Mouse (Mus musculus) embryonic facial prominence, embryonic 14.5 days (tissue): ENCODE results near the gene Oca2. TPM values are rescaled to one million over a fixed set of nuclear protein-coding genes. Genes with fewer than 3 reads are reported as not detected.

ENCODE experiments used
- ATAC-seq: fragments of 200-750 bp; cut with Nextera tagmentation; 2 replicates; pipeline ENCODE4 v1.8.0; 2017; ENCODE audit warnings: low read depth, moderate number of reproducible peaks, moderate TSS enrichment
- DNase-seq: peaks from one replicate; pipeline ENCODE4 v3.0.0-alpha.2; 2015; ENCODE audit warnings: low spot score
- H3K27ac ChIP-seq: fragments of 300-500 bp; sonication (generic); replicated peaks from 2 replicates; pipeline ENCODE4 v1.5.1; 2014; ENCODE audit warnings: low read depth, mild to moderate bottlenecking, low read length, moderate library complexity
- H3K27me3 ChIP-seq: fragments of 300-500 bp; sonication (generic); replicated peaks from 2 replicates; pipeline ENCODE4 v1.6.1; 2014; ENCODE audit warnings: low read length; ENCODE audit not compliant: control insufficient read depth, insufficient read depth
- H3K36me3 ChIP-seq: fragments of 300-500 bp; sonication (generic); 2 replicates; pipeline ENCODE4 v1.6.1; 2014; ENCODE audit warnings: low read length, mixed read lengths; ENCODE audit not compliant: control insufficient read depth, insufficient read depth
- H3K4me1 ChIP-seq: fragments of 300-500 bp; sonication (generic); 2 replicates; pipeline ENCODE4 v1.6.1; 2014; ENCODE audit warnings: antibody characterized with exemption, low read length; ENCODE audit not compliant: control insufficient read depth, insufficient read depth
- H3K4me2 ChIP-seq: fragments of 300-500 bp; sonication (generic); 2 replicates; pipeline ENCODE4 v1.6.1; 2014; ENCODE audit warnings: low read depth, mild to moderate bottlenecking, low read length, moderate library complexity, mixed read lengths
- H3K4me3 ChIP-seq: fragments of 300-500 bp; sonication (generic); 2 replicates; pipeline ENCODE4 v1.5.1; 2014; ENCODE audit warnings: low read depth, mild to moderate bottlenecking, low read length
- H3K9ac ChIP-seq: fragments of 300-500 bp; sonication (generic); 2 replicates; pipeline ENCODE4 v1.6.1; 2014; ENCODE audit warnings: low read depth, mild to moderate bottlenecking, low read length, moderate library complexity, mixed read lengths
- H3K9me3 ChIP-seq: fragments of 300-500 bp; sonication (generic); 2 replicates; pipeline ENCODE4 v1.6.1; 2016; ENCODE audit warnings: low read length; ENCODE audit not compliant: control insufficient read depth
- WGBS: fragments of 180-500 bp; shearing (Covaris S2); extraction: QIAGEN DNeasy Blood & Tissue Kit; methylation state at CpG from one replicate; pipeline ENCODE4 v1.1.7; 2014; 5-methylcytosine and 5-hydroxymethylcytosine counted together
- polyA plus RNA-seq: library from polyadenylated mRNA; unstranded; fragments of >200 nt; fragmentation: Nextera tagmentation; extraction: Ambion mirVana; gene quantifications from 2 replicates; pipeline ENCODE4 v1.2.1, GENCODE M21; 2014

Gene Oca2
- polyA plus RNA-seq = 0.21 and 0.33 TPM in 2 replicates

DNA sequence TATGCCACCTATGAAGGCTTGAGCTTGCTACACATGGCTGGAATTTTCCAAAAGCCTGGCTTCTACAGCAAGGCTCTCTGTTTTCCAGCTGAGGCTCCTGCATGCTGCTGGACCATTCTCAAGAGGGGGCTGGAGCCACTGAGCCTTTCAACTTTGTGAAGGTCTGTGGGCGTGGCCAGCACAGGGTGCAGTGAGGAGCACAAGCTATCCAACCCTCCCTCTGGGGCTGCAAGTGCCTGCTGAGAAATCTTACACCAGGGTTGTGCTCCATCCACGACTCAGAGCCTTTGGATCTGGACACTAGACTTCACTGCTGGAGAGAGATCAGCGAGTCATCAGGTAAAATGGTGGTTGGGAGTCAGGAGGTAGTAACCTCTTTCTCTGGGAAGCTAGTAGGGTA is at the start of gene Oca2:
Gene Oca2 (plus strand): TSS at position 218 of the 400 bp plus-strand sequence.
- Histone ChIP-seq H3K4me1 (no peaks in the 10 kb centered on the region), H3K36me3 (no peaks in the 10 kb centered on the region), H3K27ac (no peak within 1 kb of the TSS), H3K9ac (no peak within 1 kb of the TSS), H3K27me3 (no peaks in the 10 kb centered on the region), H3K4me3 (no peak within 1 kb of the TSS), H3K4me2 (no peak within 1 kb of the TSS), H3K9me3 (no peaks in the 10 kb centered on the region)
- ATAC-seq (no peak; the same call in 1 of the 2 replicates), DNase-seq (peak; percentile 30)
- WGBS = 36% methylated on average over 3 of the region's 3 CpGs

DNA sequence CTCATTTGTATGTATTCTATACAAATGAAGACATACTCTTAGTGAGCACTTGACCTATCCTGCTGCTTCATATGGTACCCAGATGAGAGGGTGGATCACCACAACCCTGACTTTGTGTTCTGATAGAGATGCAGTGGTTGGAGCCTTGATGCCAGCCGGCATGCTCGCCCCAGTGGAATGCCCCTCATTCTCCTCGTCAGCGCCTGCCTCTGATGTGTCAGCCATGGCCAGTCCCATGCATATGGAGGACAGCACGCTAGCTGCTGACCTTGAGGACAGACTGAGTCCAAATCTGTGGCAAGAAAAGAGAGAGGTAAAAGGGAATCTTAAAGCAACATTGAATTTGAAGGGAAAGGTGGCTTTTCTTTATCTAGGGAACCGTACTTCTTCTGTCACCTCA is 48.5 kb upstream of the Oca2 start:
- ATAC-seq (no peak), DNase-seq (no peak)
- H3K4me3 ChIP-seq = no peak overlapping the region
- 88% methylated on average over 6 of the region's 6 CpGs for WGBS
- H3K4me1 ChIP-seq = no peaks in the 10 kb centered on the region
- peaks cover 70% of the 10 kb centered on the region for H3K36me3 ChIP-seq
- H3K27ac ChIP-seq = no peak overlapping the region
- H3K9ac ChIP-seq = no peak overlapping the region
- H3K4me2 ChIP-seq = no peak overlapping the region
- H3K27me3 ChIP-seq = no peaks in the 10 kb centered on the region
- H3K9me3 ChIP-seq = no peaks in the 10 kb centered on the region

DNA sequence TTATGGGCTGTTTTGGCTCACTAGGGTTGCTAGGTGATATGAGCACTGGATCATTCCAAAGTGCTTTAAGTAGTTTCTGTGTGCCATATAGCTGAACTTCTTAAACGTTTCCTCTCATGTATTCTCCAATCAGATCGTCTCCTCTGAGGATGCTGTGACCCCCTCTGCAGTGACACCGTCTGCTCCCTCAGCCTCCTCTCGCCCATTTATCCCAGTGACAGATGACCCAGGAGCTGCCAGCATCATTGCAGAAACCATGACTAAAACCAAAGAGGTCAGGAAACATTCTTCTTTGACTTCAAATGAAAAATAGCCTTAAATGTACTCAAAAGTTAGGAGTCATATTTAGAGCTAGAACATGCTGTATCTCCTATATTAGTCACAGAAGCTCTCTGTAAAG is 47.9 kb upstream of the Oca2 start:
- ATAC-seq = no peak
- H3K4me3 ChIP-seq = no peak overlapping the region
- DNase-seq = no peak
- H3K27ac ChIP-seq = no peak overlapping the region
- no peaks in the 10 kb centered on the region for H3K4me1 ChIP-seq
- no peak overlapping the region for H3K4me2 ChIP-seq
- H3K36me3 ChIP-seq = peaks cover 75% of the 10 kb centered on the region
- H3K9ac ChIP-seq = no peak overlapping the region
- WGBS = 78% methylated on average over 4 of the region's 4 CpGs
- no peaks in the 10 kb centered on the region for H3K9me3 ChIP-seq
- H3K27me3 ChIP-seq = no peaks in the 10 kb centered on the region

DNA sequence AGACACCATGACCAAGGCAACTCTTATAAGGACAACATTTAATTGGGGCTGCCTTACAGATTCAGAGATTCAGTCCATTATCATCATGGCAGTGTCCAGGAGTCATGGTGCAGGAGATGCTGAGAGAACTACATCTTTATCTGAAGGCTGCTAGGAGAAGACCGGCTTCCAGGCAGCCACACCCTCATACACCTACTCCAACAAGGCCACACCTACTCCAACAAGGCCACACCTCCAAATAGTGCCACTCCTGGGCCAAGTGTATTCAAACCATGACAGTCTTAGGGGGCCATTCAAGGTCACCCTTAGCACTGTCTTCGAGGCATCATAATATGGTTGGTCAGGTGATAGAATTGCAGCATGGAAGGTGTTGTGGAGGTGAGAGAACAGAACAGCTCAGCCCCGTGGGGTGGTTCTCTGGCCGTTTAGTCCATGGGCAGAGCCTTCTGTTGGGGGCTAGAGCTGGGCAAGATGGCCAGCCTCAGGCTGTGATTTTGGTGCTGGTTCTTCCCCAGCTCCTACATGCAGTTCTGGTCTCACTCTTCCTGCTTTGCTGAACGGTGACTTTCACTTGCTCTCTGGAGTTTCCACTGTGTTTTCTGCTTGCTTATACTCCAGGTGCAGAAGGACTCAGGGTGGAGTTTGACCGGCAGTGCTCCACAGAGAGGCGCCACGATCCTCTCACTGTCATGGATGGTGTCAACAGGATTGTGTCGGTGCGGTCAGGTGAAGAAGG is 37.9 kb upstream of the Oca2 start:
- Histone ChIP-seq H3K27me3 (no peaks in the 10 kb centered on the region), H3K27ac (no peak overlapping the region), H3K9ac (no peak overlapping the region), H3K4me3 (no peak overlapping the region), H3K4me1 (no peaks in the 10 kb centered on the region), H3K9me3 (no peaks in the 10 kb centered on the region), H3K4me2 (no peak overlapping the region), H3K36me3 (peaks cover 87% of the 10 kb centered on the region)
- DNase-seq (no peak), ATAC-seq (no peak)
- WGBS = 94% methylated on average over 10 of the region's 10 CpGs

DNA sequence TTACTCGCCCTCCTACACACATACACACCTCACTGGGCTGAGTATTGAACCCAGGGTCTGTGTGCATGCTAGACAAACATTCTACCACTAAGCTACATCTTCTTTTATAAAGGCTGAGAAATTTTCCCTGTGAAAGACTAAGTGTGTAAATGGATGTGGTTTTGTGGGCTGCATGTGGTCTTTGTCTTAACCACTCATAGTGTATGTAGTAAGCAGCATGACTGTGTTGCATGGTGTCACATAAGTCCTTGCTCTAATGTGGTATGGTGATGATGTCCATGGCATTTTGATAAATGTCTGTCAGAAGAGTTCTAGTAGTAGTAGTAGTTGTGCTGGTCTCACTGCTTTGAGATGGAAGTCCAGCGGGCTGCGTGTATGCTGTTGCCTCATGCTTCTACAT is 36.7 kb upstream of the Oca2 start:
- ATAC-seq = no peak
- Histone ChIP-seq H3K27ac (no peak overlapping the region), H3K9me3 (no peaks in the 10 kb centered on the region), H3K9ac (no peak overlapping the region), H3K36me3 (peaks cover 85% of the 10 kb centered on the region), H3K4me1 (no peaks in the 10 kb centered on the region), H3K4me2 (no peak overlapping the region), H3K4me3 (no peak overlapping the region), H3K27me3 (no peaks in the 10 kb centered on the region)
- 94% methylated on average over 3 of the region's 3 CpGs for WGBS
- no peak for DNase-seq

DNA sequence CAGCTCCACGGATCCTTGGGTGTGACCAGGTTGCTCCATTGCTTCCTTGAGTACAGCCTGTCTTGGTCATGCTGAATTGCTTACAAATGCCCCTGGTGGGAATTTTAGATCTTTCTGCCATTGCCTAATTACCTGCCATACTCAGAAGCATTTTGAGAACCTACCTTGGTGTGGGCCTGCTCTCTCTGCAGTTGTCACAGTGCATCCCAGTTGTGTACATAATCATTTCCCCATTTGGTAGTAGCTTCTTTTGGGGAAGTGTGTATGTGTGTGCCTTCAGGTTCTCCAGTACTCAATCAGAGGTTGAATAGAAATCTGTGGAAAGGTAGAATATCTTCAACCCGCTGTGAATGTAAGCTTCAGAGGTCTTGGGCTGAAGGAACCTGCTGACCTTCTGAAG is 36.3 kb upstream of the Oca2 start:
- H3K9ac ChIP-seq = no peak overlapping the region
- 91% methylated on average over 2 of the region's 2 CpGs for WGBS
- no peak overlapping the region for H3K27ac ChIP-seq
- H3K4me2 ChIP-seq = no peak overlapping the region
- H3K9me3 ChIP-seq = no peaks in the 10 kb centered on the region
- ATAC-seq = no peak
- H3K27me3 ChIP-seq = no peaks in the 10 kb centered on the region
- no peak overlapping the region for H3K4me3 ChIP-seq
- H3K4me1 ChIP-seq = no peaks in the 10 kb centered on the region
- H3K36me3 ChIP-seq = peaks cover 83% of the 10 kb centered on the region
- no peak for DNase-seq

DNA sequence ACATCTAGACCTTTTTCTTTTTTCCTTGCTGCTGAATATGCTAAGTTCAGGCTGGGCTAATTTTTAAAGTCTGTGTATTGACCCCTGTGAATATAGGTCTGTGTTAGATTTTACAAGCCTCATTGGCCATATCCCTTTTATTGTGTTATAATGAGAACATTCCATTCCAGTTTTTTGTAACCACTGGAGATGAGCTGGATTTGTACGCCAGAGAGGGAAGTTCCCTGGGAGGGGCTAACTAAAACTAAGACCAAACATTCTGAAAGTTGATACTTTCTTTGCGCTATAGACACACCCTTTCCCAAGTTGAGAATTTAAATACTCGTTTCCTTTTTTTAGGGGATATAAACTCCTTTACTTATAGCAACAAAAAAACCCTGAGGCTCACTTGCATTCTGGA is 34.7 kb upstream of the Oca2 start:
- Histone ChIP-seq H3K36me3 (peaks cover 85% of the 10 kb centered on the region), H3K4me1 (no peaks in the 10 kb centered on the region), H3K9ac (no peak overlapping the region), H3K27me3 (no peaks in the 10 kb centered on the region), H3K27ac (no peak overlapping the region; the same call in 1 of the 2 replicates), H3K9me3 (no peaks in the 10 kb centered on the region), H3K4me2 (no peak overlapping the region), H3K4me3 (no peak overlapping the region)
- 0 out of 2 replicates have a peak, but pooled peaks have one; percentile 44 for ATAC-seq
- 50% methylated on average over 3 of the region's 3 CpGs for WGBS
- DNase-seq = peak; percentile 68

DNA sequence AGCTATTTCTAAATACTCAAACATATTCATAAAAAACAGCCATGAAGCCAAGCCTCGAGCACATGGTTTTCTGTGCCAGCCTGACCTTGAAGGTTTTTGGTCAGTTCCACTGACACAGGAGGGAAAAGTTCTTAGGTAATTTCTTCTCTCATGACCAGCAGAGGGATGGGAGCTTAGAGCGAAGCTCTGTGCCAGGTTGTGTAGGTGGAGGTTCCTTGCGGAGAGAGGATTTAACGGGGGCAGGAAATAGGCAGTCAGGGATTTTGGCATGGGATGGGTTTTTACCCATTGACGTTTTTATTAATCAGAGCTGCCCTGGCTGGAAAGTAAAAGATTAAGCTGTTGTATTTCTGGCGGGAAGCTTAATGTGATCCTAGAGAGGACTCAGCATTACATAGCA is 18.7 kb upstream of the Oca2 start:
- Histone ChIP-seq H3K36me3 (peaks cover 92% of the 10 kb centered on the region), H3K27ac (no peak overlapping the region), H3K9ac (no peak overlapping the region), H3K4me3 (no peak overlapping the region), H3K27me3 (no peaks in the 10 kb centered on the region), H3K4me2 (no peak overlapping the region), H3K4me1 (no peaks in the 10 kb centered on the region), H3K9me3 (no peaks in the 10 kb centered on the region)
- ATAC-seq (no peak), DNase-seq (no peak)
- WGBS = 90% methylated on average over 6 of the region's 6 CpGs

DNA sequence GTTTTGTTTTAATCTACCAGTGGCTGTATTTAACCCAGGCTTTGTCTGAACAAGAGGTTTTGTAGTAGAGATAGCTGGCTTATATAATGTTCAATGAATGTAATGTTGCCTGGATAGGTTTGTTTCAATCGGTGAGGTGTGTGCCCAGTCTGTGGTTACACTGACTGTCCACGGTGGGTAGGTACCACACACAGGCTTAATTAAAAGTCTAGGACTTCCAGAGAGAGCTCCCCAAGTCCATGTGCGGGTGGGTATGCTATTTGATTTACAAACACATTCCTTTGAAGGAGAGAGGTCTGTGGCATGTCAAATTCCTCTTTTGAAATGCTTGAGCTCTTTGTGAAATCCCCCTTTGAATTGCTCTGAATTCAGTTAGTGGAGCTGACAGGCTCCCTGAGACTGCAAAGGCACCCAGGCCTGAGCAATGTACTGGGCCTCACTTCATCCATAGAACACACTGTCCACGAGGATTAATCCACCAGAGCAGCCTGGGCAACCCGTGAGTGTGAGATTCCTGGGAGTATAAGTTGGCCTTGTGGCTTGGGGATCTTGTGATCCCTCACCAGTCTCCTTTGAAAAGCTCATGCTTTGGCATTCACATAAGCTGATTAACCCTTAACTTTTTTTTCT is 3.7 kb upstream of the Oca2 start:
- Histone ChIP-seq H3K4me3 (no peak overlapping the region), H3K4me2 (no peak overlapping the region), H3K9ac (no peak overlapping the region), H3K27ac (no peak overlapping the region), H3K4me1 (no peaks in the 10 kb centered on the region), H3K9me3 (no peaks in the 10 kb centered on the region), H3K36me3 (peaks cover 21% of the 10 kb centered on the region), H3K27me3 (no peaks in the 10 kb centered on the region)
- DNase-seq = peak; percentile 4
- WGBS = 27% methylated on average over 5 of the region's 5 CpGs
- ATAC-seq = no peak; the same call in 1 of the 2 replicates
